Mouse (Mus musculus) embryonic facial prominence, embryonic 11.5 days (tissue): Measurements from ENCODE around the gene Bco2. TPM values are rescaled to one million over a fixed set of nuclear protein-coding genes. Genes with fewer than 3 reads are reported as not detected.

Experiments used
- ATAC-seq: fragments of 200-750 bp; cut with Nextera tagmentation; replicated peaks from 2 replicates; pipeline ENCODE4 v1.8.0; 2017; ENCODE audit warnings: low read depth; ENCODE audit not compliant: insufficient number of reproducible peaks, low FRiP score, low TSS enrichment
- DNase-seq: peaks from one replicate; pipeline ENCODE4 v3.0.0-alpha.2; 2015; ENCODE audit warnings: low spot score
- H3K27ac ChIP-seq: fragments of 300-500 bp; sonication (generic); replicated peaks from 2 replicates; pipeline ENCODE4 v1.5.1; 2014; ENCODE audit warnings: mild to moderate bottlenecking, low read depth, low read length, control low read depth
- H3K27me3 ChIP-seq: fragments of 300-500 bp; sonication (generic); 2 replicates; pipeline ENCODE4 v1.6.1; 2014; ENCODE audit warnings: mild to moderate bottlenecking, low read length, moderate library complexity, mixed read lengths; ENCODE audit not compliant: control insufficient read depth, insufficient read depth
- H3K36me3 ChIP-seq: fragments of 300-500 bp; sonication (generic); replicated peaks from 2 replicates; pipeline ENCODE4 v1.6.1; 2014; ENCODE audit warnings: low read depth, mild to moderate bottlenecking, low read length, moderate library complexity, mixed read lengths; ENCODE audit not compliant: control insufficient read depth, insufficient read depth
- H3K4me1 ChIP-seq: fragments of 300-500 bp; sonication (generic); 2 replicates; pipeline ENCODE4 v1.6.1; 2014; ENCODE audit warnings: low read length, mixed read lengths; ENCODE audit not compliant: control insufficient read depth, insufficient read depth
- H3K4me2 ChIP-seq: fragments of 300-500 bp; sonication (generic); 2 replicates; pipeline ENCODE4 v1.6.1; 2014; ENCODE audit warnings: low read depth, mild to moderate bottlenecking, control low read depth, low read length, moderate library complexity
- H3K4me3 ChIP-seq: fragments of 300-500 bp; sonication (generic); 2 replicates; pipeline ENCODE4 v1.5.1; 2014; ENCODE audit warnings: low read depth, low read length, control low read depth
- H3K9ac ChIP-seq: fragments of 300-500 bp; sonication (generic); replicated peaks from 2 replicates; pipeline ENCODE4 v1.6.1; 2014; ENCODE audit warnings: mild to moderate bottlenecking, control low read depth, low read length
- H3K9me3 ChIP-seq: fragments of 300-500 bp; sonication (generic); replicated peaks from 2 replicates; pipeline ENCODE4 v1.6.1; 2016; ENCODE audit warnings: mild to moderate bottlenecking, low read length, inconsistent platforms, mixed read lengths; ENCODE audit not compliant: control insufficient read depth
- WGBS: fragments of 180-500 bp; shearing (Covaris S2); extraction: QIAGEN DNeasy Blood & Tissue Kit; methylation state at CpG from one replicate; pipeline ENCODE4 v1.1.7; 2014; 5-methylcytosine and 5-hydroxymethylcytosine counted together
- polyA plus RNA-seq: library from polyadenylated mRNA; unstranded; fragments of >200 nt; fragmentation: Nextera tagmentation; extraction: Ambion mirVana; gene quantifications from 2 replicates; pipeline ENCODE4 v1.2.1, GENCODE M21; 2014

The Bco2 gene
- polyA plus RNA-seq, 1 experiment from 2014 or later = 0.13 TPM

GRCm38 (mm10) chr9:50554241-50555093, 514 bp downstream of the Bco2 start, which contains the start of gene Il18:
Gene Il18, plus strand, starts transcription at chr9:50554827.
- no peaks in the 10 kb centered on the region for H3K36me3 ChIP-seq
- peak; percentile 54 for DNase-seq
- WGBS = 23% methylated on average over 12 of the region's 12 CpGs
- 0 out of 2 replicates have a peak within 1 kb of the TSS, but pooled peaks have one; percentile 11 for H3K4me2 ChIP-seq
- ATAC-seq = no peak
- H3K4me3 ChIP-seq = no peak within 1 kb of the TSS
- H3K9me3 ChIP-seq = no peaks in the 10 kb centered on the region
- H3K27me3 ChIP-seq = no peaks in the 10 kb centered on the region
- H3K4me1 ChIP-seq = no peaks in the 10 kb centered on the region
- H3K27ac ChIP-seq = no peak within 1 kb of the TSS
- H3K9ac ChIP-seq = no peak within 1 kb of the TSS; the same call in 1 of the 2 replicates

- ATAC-seq = no peak
- WGBS = 76% methylated on average over 2 of the region's 2 CpGs
- H3K36me3 ChIP-seq = no peaks in the 10 kb centered on the region
- no peak overlapping the region for H3K27ac ChIP-seq
- DNase-seq = no peak
- H3K27me3 ChIP-seq = no peaks in the 10 kb centered on the region
- H3K4me1 ChIP-seq = no peaks in the 10 kb centered on the region
- no peak overlapping the region for H3K4me2 ChIP-seq
- H3K9me3 ChIP-seq = no peaks in the 10 kb centered on the region
- H3K4me3 ChIP-seq = no peak overlapping the region
- H3K9ac ChIP-seq = no peak overlapping the region
These were observed 1.4 kb downstream of the Bco2 start for GRCm38 (mm10) chr9:50553547-50553946.

GRCm38 (mm10) chr9:50552206-50552605, 2.8 kb downstream of the Bco2 start:
- Histone ChIP-seq H3K9ac (no peak overlapping the region), H3K36me3 (no peaks in the 10 kb centered on the region), H3K4me3 (no peak overlapping the region), H3K4me1 (no peaks in the 10 kb centered on the region), H3K9me3 (no peaks in the 10 kb centered on the region), H3K27ac (no peak overlapping the region), H3K4me2 (no peak overlapping the region), H3K27me3 (no peaks in the 10 kb centered on the region)
- WGBS = 75% methylated on average over 5 of the region's 5 CpGs
- DNase-seq (no peak), ATAC-seq (no peak)

GRCm38 (mm10) chr9:50548936-50549335, 6.0 kb downstream of the Bco2 start:
- Histone ChIP-seq H3K4me3 (no peak overlapping the region), H3K4me1 (no peaks in the 10 kb centered on the region), H3K9ac (no peak overlapping the region), H3K9me3 (no peaks in the 10 kb centered on the region), H3K36me3 (no peaks in the 10 kb centered on the region), H3K27ac (no peak overlapping the region), H3K4me2 (no peak overlapping the region), H3K27me3 (no peaks in the 10 kb centered on the region)
- DNase-seq (no peak), ATAC-seq (no peak)
- WGBS = 81% methylated on average over 4 of the region's 4 CpGs

- H3K36me3 ChIP-seq = no peaks in the 10 kb centered on the region
- no peak for DNase-seq
- no peaks in the 10 kb centered on the region for H3K9me3 ChIP-seq
- H3K4me2 ChIP-seq = no peak overlapping the region
- ATAC-seq = no peak
- 51% methylated on average over 5 of the region's 5 CpGs for WGBS
- no peaks in the 10 kb centered on the region for H3K27me3 ChIP-seq
- H3K4me1 ChIP-seq = no peaks in the 10 kb centered on the region
- no peak overlapping the region for H3K9ac ChIP-seq
- no peak overlapping the region for H3K27ac ChIP-seq
- no peak overlapping the region for H3K4me3 ChIP-seq
These were observed 7.0 kb downstream of the Bco2 start for GRCm38 (mm10) chr9:50547859-50548478.

GRCm38 (mm10) chr9:50542401-50542800, 12.6 kb downstream of the Bco2 start:
- H3K27me3 ChIP-seq = no peaks in the 10 kb centered on the region
- H3K4me2 ChIP-seq = no peak overlapping the region
- DNase-seq (no peak), ATAC-seq (no peak)
- no peaks in the 10 kb centered on the region for H3K4me1 ChIP-seq
- H3K4me3 ChIP-seq = no peak overlapping the region
- 73% methylated on average over 9 of the region's 9 CpGs for WGBS
- H3K27ac ChIP-seq = no peak overlapping the region
- no peaks in the 10 kb centered on the region for H3K9me3 ChIP-seq
- no peaks in the 10 kb centered on the region for H3K36me3 ChIP-seq
- no peak overlapping the region for H3K9ac ChIP-seq

GRCm38 (mm10) chr9:50540170-50540569, 14.8 kb downstream of the Bco2 start:
- no peak overlapping the region for H3K27ac ChIP-seq
- no peaks in the 10 kb centered on the region for H3K4me1 ChIP-seq

GRCm38 (mm10) chr9:50537295-50537694, 17.7 kb downstream of the Bco2 start:
- no peaks in the 10 kb centered on the region for H3K36me3 ChIP-seq
- DNase-seq = no peak

More at GRCm38 (mm10) chr9:50540170-50540569, 14.8 kb downstream of the Bco2 start:
- no peak overlapping the region for H3K4me3 ChIP-seq
- H3K4me2 ChIP-seq = no peak overlapping the region
- no peak overlapping the region for H3K9ac ChIP-seq
- H3K27me3 ChIP-seq = no peaks in the 10 kb centered on the region
- WGBS = 70% methylated on average over 7 of the region's 7 CpGs
- DNase-seq (no peak), ATAC-seq (no peak)
- no peaks in the 10 kb centered on the region for H3K9me3 ChIP-seq
- no peaks in the 10 kb centered on the region for H3K36me3 ChIP-seq

More at GRCm38 (mm10) chr9:50537295-50537694, 17.7 kb downstream of the Bco2 start:
- Histone ChIP-seq H3K4me3 (no peak overlapping the region), H3K9ac (no peak overlapping the region), H3K4me2 (no peak overlapping the region), H3K27me3 (no peaks in the 10 kb centered on the region), H3K4me1 (no peaks in the 10 kb centered on the region), H3K27ac (no peak overlapping the region), H3K9me3 (no peaks in the 10 kb centered on the region)
- ATAC-seq = no peak
- WGBS = 80% methylated on average over 4 of the region's 4 CpGs
